8 mouse cellular contexts compared by ENCODE assay signal in the genomic region with DNA sequence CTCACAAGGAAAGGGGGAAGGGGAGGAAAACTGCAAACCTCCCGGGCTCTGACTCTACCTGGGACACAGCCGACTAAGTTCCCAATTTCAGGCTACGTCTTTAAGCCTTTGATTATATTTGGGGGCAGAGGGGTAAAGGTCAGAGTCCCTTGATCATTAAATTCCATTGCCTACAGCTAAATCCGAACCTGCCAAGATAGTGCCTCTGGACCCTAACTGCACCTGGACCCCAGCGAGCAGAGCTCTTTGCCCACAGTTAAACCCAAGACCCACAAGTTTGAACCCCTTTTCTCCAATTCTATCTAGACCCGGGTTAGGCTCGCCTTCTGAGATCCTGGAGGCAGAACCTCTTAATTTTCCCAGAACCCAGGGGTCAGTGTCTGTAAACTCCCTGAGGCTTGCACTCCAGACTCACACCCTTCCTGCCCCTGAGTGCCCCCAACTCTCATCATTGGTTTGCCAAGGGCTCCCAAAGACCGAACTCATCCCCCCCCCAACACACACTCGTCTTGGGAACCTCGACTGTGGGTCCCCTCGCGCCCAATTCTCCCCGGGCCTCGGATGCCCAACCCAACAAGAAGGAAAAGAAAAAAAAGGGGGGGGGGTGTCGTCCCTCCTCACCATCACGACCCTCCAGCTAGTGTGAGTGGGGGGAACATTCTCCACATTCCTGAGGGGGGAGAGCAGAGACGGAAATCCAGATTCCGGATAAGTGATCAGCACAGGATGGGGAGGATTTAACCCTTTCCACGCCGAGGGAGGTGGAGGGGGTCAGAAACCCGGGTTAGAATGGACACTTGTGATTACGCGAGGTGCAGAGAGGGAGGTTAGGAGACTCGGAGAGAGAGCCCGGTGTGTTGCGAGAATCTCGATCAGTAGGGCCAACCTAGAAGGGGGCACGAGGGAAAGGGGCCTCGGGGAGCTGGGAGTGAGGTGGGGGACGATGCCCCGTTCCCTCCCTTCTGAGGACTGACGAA. TPM values are rescaled to one million over a fixed set of nuclear protein-coding genes. Genes with fewer than 3 reads are reported as not detected.
DNase-seq lines count a peak whose midpoint lies in the region; ATAC-seq and TF ChIP-seq lines count a peak whose summit lies in the region.

No protein-coding gene starts in this region.

- intact Hi-C loops in heart, adult 2 months (cut with DNase I): loop anchor here (1.0 kb wide), 1 partner anchor 33 kb away; the partner anchor contains the start of gene Tomm40

- no peak for TF ChIP-seq CTCF in heart, adult 2 months (IDR thresholded peaks at IDR 0.05)

- peak overlapping the region; percentile 85 for H3K9ac ChIP-seq in heart, adult 2 months (ENCODE audit: low read depth, low read length)
- H3K9ac ChIP-seq in forebrain, embryonic 16.5 days (replicated peaks; ENCODE audit: low read depth, low read length): peak overlapping the region; percentile 88
- H3K9ac ChIP-seq in midbrain, embryonic 11.5 days (ENCODE audit: low read length): peak overlapping the region; percentile 88

- H3K4me1 ChIP-seq in heart, adult 2 months (ENCODE audit: control insufficient read depth, insufficient read depth, low read length): peaks cover 19% of the 10 kb centered on the region
- H3K4me1 ChIP-seq in forebrain, embryonic 16.5 days (replicated peaks; ENCODE audit: control insufficient read depth, insufficient read depth, low read length): peaks cover 25% of the 10 kb centered on the region
- H3K4me1 ChIP-seq in midbrain, embryonic 11.5 days (ENCODE audit: control insufficient read depth, insufficient read depth, low read length): peaks cover 22% of the 10 kb centered on the region

- peak in 1 of 2 experiments; percentile 58 for DNase-seq in heart, adult 2 months
- no peak for DNase-seq in heart, adult 18-20 months
- DNase-seq in Muller cell, postnatal 12 days (ENCODE audit: inconsistent ontology term): peak; percentile 61
- DNase-seq in kidney, postnatal 10 days: peak; percentile 72
- DNase-seq in midbrain, embryonic 11.5 days (ENCODE audit: low spot score, missing footprints): peak; percentile 94

- 0 out of 2 replicates have a peak, but pooled peaks have one; percentile 17 for TF ChIP-seq POLR2A in heart, adult 2 months (IDR thresholded peaks at IDR 0.05; ENCODE audit: insufficient read depth, low read depth, low read length)

- no peaks in the 10 kb centered on the region for H3K27me3 ChIP-seq in heart, adult 2 months (ENCODE audit: control insufficient read depth, insufficient read depth, low read length)
- H3K27me3 ChIP-seq in forebrain, embryonic 16.5 days (replicated peaks; ENCODE audit: control insufficient read depth, insufficient read depth, low read length): no peaks in the 10 kb centered on the region
- H3K27me3 ChIP-seq in midbrain, embryonic 11.5 days (ENCODE audit: control insufficient read depth, insufficient read depth, low read length): no peaks in the 10 kb centered on the region

- H3K79me2 ChIP-seq in heart, adult 2 months (replicated peaks; ENCODE audit: control insufficient read depth, insufficient read depth, low read length): no peaks in the 10 kb centered on the region; the same call in 1 of the 2 replicates

- ATAC-seq in forebrain, embryonic 16.5 days: peak; percentile 19
- peak; percentile 23 for ATAC-seq in midbrain, embryonic 11.5 days (ENCODE audit: low FRiP score)
- ATAC-seq in frontal cortex, adult (ENCODE audit: low TSS enrichment): no peak
- no peak for ATAC-seq in monocyte, adult 5-6 weeks (replicated peaks; ENCODE audit: insufficient number of reproducible peaks, low FRiP score, low TSS enrichment, poor library complexity, severe bottlenecking)

- 2% methylated on average over 32 of the region's 32 CpGs for WGBS in heart, adult 2 months
- under 1% methylated on average over 32 of the region's 32 CpGs for WGBS in forebrain, embryonic 16.5 days
- WGBS in midbrain, embryonic 11.5 days: under 1% methylated on average over 32 of the region's 32 CpGs

- H3K4me3 ChIP-seq in heart, adult 2 months: peak overlapping the region; percentile 78
- peak overlapping the region; percentile 74 for H3K4me3 ChIP-seq in forebrain, embryonic 16.5 days (replicated peaks; ENCODE audit: low read length)
- peak overlapping the region; percentile 76 for H3K4me3 ChIP-seq in midbrain, embryonic 11.5 days (ENCODE audit: low read depth, low read length)

- peak overlapping the region; percentile 73 for H3K27ac ChIP-seq in heart, adult 2 months
- peak overlapping the region; percentile 66 for H3K27ac ChIP-seq in forebrain, embryonic 16.5 days (ENCODE audit: low read length)
- H3K27ac ChIP-seq in midbrain, embryonic 11.5 days (ENCODE audit: low read depth, low read length): 0 out of 2 replicates have a peak overlapping the region, but pooled peaks have one; percentile 55

- peak overlapping the region; percentile 65 for H3K4me2 ChIP-seq in forebrain, embryonic 16.5 days (ENCODE audit: low read length)
- peak overlapping the region; percentile 95 for H3K4me2 ChIP-seq in midbrain, embryonic 11.5 days

- TF ChIP-seq EP300 in heart, adult 2 months (IDR thresholded peaks at IDR 0.05; ENCODE audit: insufficient read depth, low read depth, low read length): no peak

- H3K9me3 ChIP-seq in forebrain, embryonic 16.5 days (ENCODE audit: control insufficient read depth, low read length): no peaks in the 10 kb centered on the region
- no peaks in the 10 kb centered on the region for H3K9me3 ChIP-seq in midbrain, embryonic 11.5 days (ENCODE audit: control insufficient read depth, low read length)

- H3K36me3 ChIP-seq in heart, adult 2 months (ENCODE audit: control insufficient read depth, insufficient read depth, low read length): peaks cover 3% of the 10 kb centered on the region; the same call in 1 of the 2 replicates
- no peaks in the 10 kb centered on the region for H3K36me3 ChIP-seq in forebrain, embryonic 16.5 days (ENCODE audit: control insufficient read depth, insufficient read depth)
- peaks cover 2% of the 10 kb centered on the region; the same call in 1 of the 2 replicates for H3K36me3 ChIP-seq in midbrain, embryonic 11.5 days (ENCODE audit: control insufficient read depth, insufficient read depth, low read length)

RNA-seq across cellular contexts. Expression of gene Nectin2, which starts 1.8 kb away (rescaled TPM):
- total RNA-seq in heart, adult 2 months (2021): 10 to 100 TPM; 30.2 to 41.4 TPM
- polyA plus RNA-seq in heart, adult 2 months (2012; rRNA removed): 29.4 and 30.7 TPM in 2 replicates
- 10 to 100 TPM; 28.5 to 30.0 TPM for total RNA-seq in heart, adult 18-20 months (2021)
- 42.3 and 48.4 TPM in 2 replicates for polyA plus RNA-seq in forebrain, embryonic 16.5 days (2015; fragmentation: Nextera tagmentation; extraction: Ambion mirVana)
- polyA plus RNA-seq in midbrain, embryonic 11.5 days (2014; fragmentation: Nextera tagmentation; extraction: Ambion mirVana): 48.0 and 52.8 TPM in 2 replicates
- total RNA-seq in monocyte, adult 5-6 weeks (2017): not detected in 3 replicates

RNA-seq across cellular contexts. Expression of gene Bcam, which starts 22.3 kb away (rescaled TPM):
- 100 to 1,000 TPM; 190 to 214 TPM for total RNA-seq in heart, adult 2 months (2021)
- 240 and 262 TPM in 2 replicates for polyA plus RNA-seq in heart, adult 2 months (2012; rRNA removed)
- 100 to 1,000 TPM; 192 to 199 TPM for total RNA-seq in heart, adult 18-20 months (2021)
- polyA plus RNA-seq in forebrain, embryonic 16.5 days (2015; fragmentation: Nextera tagmentation; extraction: Ambion mirVana): 7.9 and 8.8 TPM in 2 replicates
- polyA plus RNA-seq in midbrain, embryonic 11.5 days (2014; fragmentation: Nextera tagmentation; extraction: Ambion mirVana): 11.7 and 13.2 TPM in 2 replicates
- not detected in 3 replicates for total RNA-seq in monocyte, adult 5-6 weeks (2017)

RNA-seq across cellular contexts. Expression of gene Tomm40, which starts 33.3 kb away (rescaled TPM):
- total RNA-seq in heart, adult 2 months (2021): 10 to 100 TPM; 92.7 to 98.2 TPM
- polyA plus RNA-seq in heart, adult 2 months (2012; rRNA removed): 81.9 and 91.2 TPM in 2 replicates
- total RNA-seq in heart, adult 18-20 months (2021): 100 to 1,000 TPM in 1 of 2 experiments, 10 to 100 TPM in 1; 98.9 to 110 TPM
- polyA plus RNA-seq in forebrain, embryonic 16.5 days (2015; fragmentation: Nextera tagmentation; extraction: Ambion mirVana): 109 TPM in 2 replicates
- 113 and 138 TPM in 2 replicates for polyA plus RNA-seq in midbrain, embryonic 11.5 days (2014; fragmentation: Nextera tagmentation; extraction: Ambion mirVana)
- total RNA-seq in monocyte, adult 5-6 weeks (2017): 19.6 to 24.2 TPM (median 23.8 TPM) in 3 replicates

RNA-seq across cellular contexts. Expression of gene Cblc, which starts 48.1 kb away (rescaled TPM):
- under 1 TPM; 0.63 to 0.77 TPM for total RNA-seq in heart, adult 2 months (2021)
- polyA plus RNA-seq in heart, adult 2 months (2012; rRNA removed): 0.41 and 1.2 TPM in 2 replicates
- total RNA-seq in heart, adult 18-20 months (2021): under 1 TPM; 0.35 to 0.75 TPM
- not detected in 2 replicates for polyA plus RNA-seq in forebrain, embryonic 16.5 days (2015; fragmentation: Nextera tagmentation; extraction: Ambion mirVana)
- not detected in 2 replicates for polyA plus RNA-seq in midbrain, embryonic 11.5 days (2014; fragmentation: Nextera tagmentation; extraction: Ambion mirVana)
- total RNA-seq in monocyte, adult 5-6 weeks (2017): not detected in 3 replicates

RNA-seq across cellular contexts. Expression of gene Apoe, which starts 49.5 kb away (rescaled TPM):
- 100 to 1,000 TPM; 278 to 293 TPM for total RNA-seq in heart, adult 2 months (2021)
- polyA plus RNA-seq in heart, adult 2 months (2012; rRNA removed): 456 and 519 TPM in 2 replicates
- total RNA-seq in heart, adult 18-20 months (2021): 100 to 1,000 TPM; 270 to 319 TPM
- 269 and 326 TPM in 2 replicates for polyA plus RNA-seq in forebrain, embryonic 16.5 days (2015; fragmentation: Nextera tagmentation; extraction: Ambion mirVana)
- 180 and 196 TPM in 2 replicates for polyA plus RNA-seq in midbrain, embryonic 11.5 days (2014; fragmentation: Nextera tagmentation; extraction: Ambion mirVana)
- total RNA-seq in monocyte, adult 5-6 weeks (2017): 4,026 to 6,646 TPM (median 6,582 TPM) in 3 replicates

Comparison
In these comparisons a context has a peak if more than half of its experiments do, and no peak if none do; other contexts are left out.
1. DNase-seq: peak in Muller cell, postnatal 12 days (single experiment), kidney, postnatal 10 days (single experiment) and midbrain, embryonic 11.5 days (single experiment); none in heart, adult 18-20 months (0 of 2).
2. ATAC-seq: peak in forebrain, embryonic 16.5 days (single experiment) and midbrain, embryonic 11.5 days (single experiment); none in frontal cortex, adult (single experiment) and monocyte, adult 5-6 weeks (single experiment).
3. RNA of gene Nectin2, which starts 1.8 kb away (total RNA-seq): 30.2 to 41.4 TPM in heart, adult 2 months and 28.5 to 30.0 TPM in heart, adult 18-20 months; not detected in monocyte, adult 5-6 weeks; every median in the first group is over 10 times any median in the second.
4. RNA of gene Bcam, which starts 22.3 kb away (total RNA-seq): 190 to 214 TPM in heart, adult 2 months and 192 to 199 TPM in heart, adult 18-20 months; not detected in monocyte, adult 5-6 weeks; every median in the first group is over 100 times any median in the second.
5. Peak in every context shown above with its lines, with median percentiles within 50 percentile points of each other: H3K27ac ChIP-seq, H3K4me3 ChIP-seq and H3K9ac ChIP-seq.